Mouse (Mus musculus) neural tube, embryonic 14.5 days (tissue): ENCODE data around the gene Capza2. TPM values are rescaled to one million over a fixed set of nuclear protein-coding genes. Genes with fewer than 3 reads are reported as not detected.

Experiments used
- ATAC-seq: fragments of 200-750 bp; cut with Nextera tagmentation; 2 replicates; pipeline ENCODE4 v1.8.0; 2017; ENCODE audit warnings: low read depth, mild to moderate bottlenecking, moderate TSS enrichment, moderate library complexity
- H3K27ac ChIP-seq: fragments of 300-500 bp; sonication (generic); 2 replicates; pipeline ENCODE4 v1.5.1; 2014; ENCODE audit warnings: low read depth, mild to moderate bottlenecking, control low read depth, low read length, moderate library complexity, mixed read lengths
- H3K27me3 ChIP-seq: fragments of 300-500 bp; sonication (generic); 2 replicates; pipeline ENCODE4 v1.6.1; 2014; ENCODE audit warnings: low read length; ENCODE audit not compliant: control insufficient read depth, insufficient read depth
- H3K36me3 ChIP-seq: fragments of 300-500 bp; sonication (generic); 2 replicates; pipeline ENCODE4 v1.6.1; 2014; ENCODE audit warnings: low read length, mixed read lengths; ENCODE audit not compliant: control insufficient read depth, insufficient read depth
- H3K4me1 ChIP-seq: fragments of 300-500 bp; sonication (generic); 2 replicates; pipeline ENCODE4 v1.6.1; 2014; ENCODE audit warnings: low read length; ENCODE audit not compliant: control insufficient read depth, insufficient read depth
- H3K4me2 ChIP-seq: fragments of 300-500 bp; sonication (generic); 2 replicates; pipeline ENCODE4 v1.6.1; 2014; ENCODE audit warnings: mild to moderate bottlenecking, low read depth, low read length, control low read depth
- H3K4me3 ChIP-seq: fragments of 300-500 bp; sonication (generic); 2 replicates; pipeline ENCODE4 v1.5.1; 2014; ENCODE audit warnings: low read depth, low read length, control low read depth, mixed read lengths
- H3K9ac ChIP-seq: fragments of 300-500 bp; sonication (generic); replicated peaks from 2 replicates; pipeline ENCODE4 v1.6.1; 2014; ENCODE audit warnings: low read depth, mild to moderate bottlenecking, control low read depth, low read length, mixed read lengths
- H3K9me3 ChIP-seq: fragments of 300-500 bp; sonication (generic); 2 replicates; pipeline ENCODE4 v1.6.1; 2016; ENCODE audit warnings: low read length; ENCODE audit not compliant: control insufficient read depth
- whole genome bisulfite sequencing: fragments of 180-500 bp; shearing (Covaris S2); extraction: QIAGEN DNeasy Blood & Tissue Kit; methylation state at CpG from one replicate; pipeline ENCODE4 v1.1.7; 2014; 5-methylcytosine and 5-hydroxymethylcytosine counted together
- polyA plus RNA-seq: library from polyadenylated mRNA; unstranded; fragments of >200 nt; fragmentation: Nextera tagmentation; extraction: Ambion mirVana; gene quantifications from 2 replicates; pipeline ENCODE4 v1.2.1, GENCODE M21; 2014

Gene Capza2
- polyA plus RNA-seq = 287 and 292 TPM in 2 replicates

DNA sequence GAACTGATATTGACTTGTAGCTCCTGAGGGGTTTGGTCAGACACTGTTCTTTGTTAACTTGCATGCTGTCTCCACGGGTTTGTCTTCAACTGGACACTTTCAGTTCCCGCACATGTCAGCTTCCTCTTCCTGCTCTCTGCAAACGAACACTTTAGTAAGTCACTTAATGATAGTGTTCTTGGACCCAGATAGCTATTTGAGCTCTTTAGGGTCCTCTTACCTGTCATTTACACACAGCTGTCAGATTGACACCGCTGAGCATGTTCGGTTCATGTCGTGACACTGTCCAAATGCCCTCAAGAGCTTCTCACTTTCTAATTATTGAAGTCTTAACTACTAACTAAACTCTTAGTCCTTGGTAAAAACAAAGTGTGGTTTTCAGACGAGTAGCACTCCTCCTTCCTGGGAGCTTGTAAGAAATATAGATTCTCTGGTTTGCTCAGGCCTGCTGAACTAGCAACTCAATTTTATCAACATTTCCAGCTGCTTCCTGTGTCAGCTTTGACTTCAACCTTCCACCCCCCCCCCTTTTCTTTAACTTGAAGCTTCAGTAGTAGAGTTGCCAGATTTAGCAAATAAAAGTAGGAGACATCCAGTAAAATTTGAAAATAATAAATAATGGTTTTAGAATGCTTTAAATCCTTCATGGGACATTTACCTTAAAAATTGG, at the start of gene Capza2:
Gene Capza2 (plus strand): TSS at position 620 of the 670 bp plus-strand sequence.
- no peaks in the 10 kb centered on the region for H3K36me3 ChIP-seq
- peak within 1 kb of the TSS; percentile 96 for H3K27ac ChIP-seq
- peak within 1 kb of the TSS; percentile 87 for H3K4me3 ChIP-seq
- no peaks in the 10 kb centered on the region for H3K27me3 ChIP-seq
- WGBS = 83% methylated on average over 7 of the region's 7 CpGs
- H3K9ac ChIP-seq = peak within 1 kb of the TSS; percentile 95
- no peak for ATAC-seq
- peaks cover 8% of the 10 kb centered on the region; the same call in 1 of the 2 replicates for H3K4me1 ChIP-seq
- H3K4me2 ChIP-seq = peak within 1 kb of the TSS; percentile 42
- H3K9me3 ChIP-seq = no peaks in the 10 kb centered on the region

DNA sequence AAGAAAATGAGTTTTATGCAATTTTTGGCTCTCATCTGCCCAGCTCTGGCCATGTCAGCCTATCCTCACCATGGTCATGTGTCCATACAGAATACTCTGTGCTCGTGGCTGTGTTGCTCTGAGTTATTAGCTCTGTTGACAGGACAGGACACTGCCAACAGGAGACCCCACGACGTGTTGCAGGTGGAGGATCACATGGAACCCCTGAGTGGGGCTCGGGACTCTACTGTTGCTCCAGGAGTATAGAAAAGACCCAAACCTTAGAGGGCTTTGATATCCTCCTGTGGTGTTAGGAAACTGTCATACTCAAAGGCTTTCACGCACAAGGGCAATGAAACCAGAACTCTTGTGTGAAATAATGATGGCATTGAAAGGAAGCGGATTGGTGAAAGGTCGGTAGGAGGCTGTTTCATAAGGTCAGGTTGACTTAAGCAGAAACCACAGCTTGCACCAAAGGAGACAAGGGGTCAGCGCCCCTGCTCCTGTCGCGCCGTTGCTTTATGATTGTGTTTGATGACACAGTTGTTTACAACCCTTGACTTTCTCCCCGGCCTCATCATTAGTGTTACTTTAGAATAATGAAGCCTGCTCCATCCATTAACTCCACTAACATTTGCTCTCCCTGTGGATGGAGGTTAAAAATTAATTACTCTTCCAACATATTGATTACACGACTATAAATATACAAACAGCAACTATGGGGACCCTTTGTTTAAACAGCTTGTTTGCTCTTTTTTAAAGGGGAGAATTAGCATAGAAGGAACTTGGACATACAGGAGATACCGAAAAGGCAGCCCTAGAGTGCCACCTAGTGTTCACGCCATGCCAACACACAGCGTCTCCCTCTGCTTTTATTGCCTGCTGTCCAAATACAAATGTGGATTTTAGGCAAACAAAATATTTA, 46.7 kb upstream of the Capza2 start:
- Histone ChIP-seq H3K27ac (no peak overlapping the region), H3K27me3 (no peaks in the 10 kb centered on the region), H3K36me3 (no peaks in the 10 kb centered on the region), H3K9ac (no peak overlapping the region), H3K4me1 (no peaks in the 10 kb centered on the region), H3K4me2 (peak overlapping the region; percentile 41), H3K4me3 (no peak overlapping the region; the same call in 1 of the 2 replicates), H3K9me3 (peaks cover 3% of the 10 kb centered on the region; the same call in 1 of the 2 replicates)
- peak; percentile 93 for ATAC-seq
- WGBS = 16% methylated on average over 16 of the region's 16 CpGs

- no peak overlapping the region for H3K4me3 ChIP-seq
- no peaks in the 10 kb centered on the region for H3K27me3 ChIP-seq
- H3K9ac ChIP-seq = no peak overlapping the region
- peak; percentile 21; the same call in 1 of the 2 replicates for ATAC-seq
- no peaks in the 10 kb centered on the region for H3K36me3 ChIP-seq
- no peaks in the 10 kb centered on the region for H3K4me1 ChIP-seq
- H3K4me2 ChIP-seq = no peak overlapping the region
- WGBS = 53% methylated on average over 8 of the region's 8 CpGs
- peaks cover 3% of the 10 kb centered on the region; the same call in 1 of the 2 replicates for H3K9me3 ChIP-seq
- no peak overlapping the region for H3K27ac ChIP-seq
Observed at GRCm38 (mm10) chr6:17589953-17590627, 45.9 kb upstream of the Capza2 start.

DNA sequence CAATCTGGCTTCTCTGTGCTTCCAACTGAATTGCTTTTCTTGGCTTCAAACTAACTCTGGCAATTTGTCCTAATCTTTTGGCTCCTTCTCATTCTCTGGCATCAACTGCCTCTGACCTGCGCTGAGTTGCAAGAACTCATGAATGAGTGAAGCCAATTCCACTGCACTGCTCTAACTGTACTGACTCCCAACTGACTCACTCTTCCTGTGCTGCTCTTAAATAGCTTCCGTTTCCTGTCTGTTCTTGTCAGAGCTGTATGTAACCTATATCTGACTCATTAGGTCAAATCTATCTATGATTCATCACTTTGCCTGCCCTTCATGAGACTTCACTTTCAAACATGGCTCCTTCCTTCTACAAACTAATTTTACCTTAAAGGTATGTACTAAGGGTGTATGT, 42.1 kb upstream of the Capza2 start:
- H3K27me3 ChIP-seq = no peaks in the 10 kb centered on the region
- WGBS = 94% methylated on average over 2 of the region's 2 CpGs
- no peaks in the 10 kb centered on the region for H3K4me1 ChIP-seq
- no peak overlapping the region for H3K4me3 ChIP-seq
- H3K9ac ChIP-seq = no peak overlapping the region
- H3K27ac ChIP-seq = no peak overlapping the region
- no peak overlapping the region for H3K4me2 ChIP-seq
- no peak for ATAC-seq
- H3K9me3 ChIP-seq = peaks cover 3% of the 10 kb centered on the region; the same call in 1 of the 2 replicates
- H3K36me3 ChIP-seq = no peaks in the 10 kb centered on the region

GRCm38 (mm10) chr6:17595712-17596462, 40.1 kb upstream of the Capza2 start:
- Histone ChIP-seq H3K4me3 (no peak overlapping the region), H3K9me3 (peaks cover 3% of the 10 kb centered on the region; the same call in 1 of the 2 replicates), H3K4me2 (no peak overlapping the region), H3K27me3 (no peaks in the 10 kb centered on the region), H3K27ac (no peak overlapping the region), H3K4me1 (no peaks in the 10 kb centered on the region), H3K36me3 (no peaks in the 10 kb centered on the region), H3K9ac (no peak overlapping the region)
- WGBS = 81% methylated on average over 11 of the region's 11 CpGs
- no peak for ATAC-seq

GRCm38 (mm10) chr6:17599373-17599772, 36.7 kb upstream of the Capza2 start:
- no peak overlapping the region for H3K27ac ChIP-seq
- no peak overlapping the region for H3K9ac ChIP-seq
- no peak for ATAC-seq
- no peaks in the 10 kb centered on the region for H3K36me3 ChIP-seq
- H3K4me1 ChIP-seq = no peaks in the 10 kb centered on the region
- no peak overlapping the region for H3K4me2 ChIP-seq
- no peaks in the 10 kb centered on the region for H3K27me3 ChIP-seq
- H3K4me3 ChIP-seq = no peak overlapping the region
- no peaks in the 10 kb centered on the region for H3K9me3 ChIP-seq
- 78% methylated on average over 5 of the region's 5 CpGs for WGBS

DNA sequence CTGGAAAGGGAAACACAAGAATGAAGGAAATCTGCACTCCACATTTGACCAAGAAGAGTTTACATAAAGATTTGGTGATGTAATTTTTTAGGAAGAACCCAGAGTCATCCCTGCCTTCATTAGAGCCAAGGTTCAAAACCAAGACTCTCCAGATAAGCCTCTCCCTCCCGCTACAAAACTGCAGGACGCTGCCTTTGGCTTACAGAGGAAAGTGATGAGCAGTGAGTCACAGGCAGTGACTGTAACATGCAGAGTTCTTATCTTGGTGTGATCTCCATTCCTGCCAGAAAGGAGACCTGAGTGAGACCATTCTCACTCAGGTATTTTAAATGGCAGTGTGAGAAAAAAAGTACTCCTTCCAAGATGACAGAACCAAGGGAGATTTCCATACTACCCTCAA, 34.5 kb upstream of the Capza2 start:
- Histone ChIP-seq H3K27me3 (no peaks in the 10 kb centered on the region), H3K4me1 (no peaks in the 10 kb centered on the region), H3K9ac (no peak overlapping the region), H3K9me3 (no peaks in the 10 kb centered on the region), H3K4me2 (no peak overlapping the region), H3K4me3 (no peak overlapping the region), H3K36me3 (no peaks in the 10 kb centered on the region), H3K27ac (no peak overlapping the region)
- WGBS = 64% methylated on average over 2 of the region's 2 CpGs
- ATAC-seq = no peak

GRCm38 (mm10) chr6:17606915-17607314, 29.1 kb upstream of the Capza2 start:
- H3K27me3 ChIP-seq = no peaks in the 10 kb centered on the region
- H3K4me2 ChIP-seq = no peak overlapping the region
- no peak overlapping the region for H3K9ac ChIP-seq
- no peaks in the 10 kb centered on the region for H3K4me1 ChIP-seq
- WGBS = 90% methylated on average over 1 of the region's 1 CpGs
- no peak for ATAC-seq
- no peak overlapping the region for H3K27ac ChIP-seq
- no peaks in the 10 kb centered on the region for H3K9me3 ChIP-seq
- H3K4me3 ChIP-seq = no peak overlapping the region
- no peaks in the 10 kb centered on the region for H3K36me3 ChIP-seq
